Mouse (Mus musculus): ENCODE measurements around the gene Gm3115. TPM values are rescaled to one million over a fixed set of nuclear protein-coding genes. Genes with fewer than 3 reads are reported as not detected.

Gm3115 gene
- polyA plus RNA-seq (2012; rRNA removed): not detected in 2 replicates

DNA sequence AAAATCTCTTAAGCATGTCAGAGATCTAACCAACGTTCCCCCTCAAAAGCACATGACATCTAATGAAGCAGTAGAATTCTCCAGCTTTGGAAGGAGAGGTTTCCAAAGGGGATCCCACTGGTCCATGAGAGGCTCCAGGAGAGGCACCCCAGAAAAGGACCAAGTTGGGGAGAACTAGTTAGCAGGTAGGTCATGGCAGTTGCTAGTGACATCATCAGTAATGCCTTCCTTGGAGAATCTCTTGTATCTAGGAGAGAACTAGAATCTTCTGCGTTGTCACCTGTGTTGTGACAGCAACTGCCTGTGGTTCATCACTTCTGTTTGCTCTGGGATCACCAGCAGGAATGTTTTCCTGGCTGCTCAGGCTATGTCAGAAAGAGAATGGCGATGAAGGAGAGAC is at the start of gene Gm3115:
Gene Gm3115 (plus strand): TSS at position 301 of the 400 bp plus-strand sequence.

DNA sequence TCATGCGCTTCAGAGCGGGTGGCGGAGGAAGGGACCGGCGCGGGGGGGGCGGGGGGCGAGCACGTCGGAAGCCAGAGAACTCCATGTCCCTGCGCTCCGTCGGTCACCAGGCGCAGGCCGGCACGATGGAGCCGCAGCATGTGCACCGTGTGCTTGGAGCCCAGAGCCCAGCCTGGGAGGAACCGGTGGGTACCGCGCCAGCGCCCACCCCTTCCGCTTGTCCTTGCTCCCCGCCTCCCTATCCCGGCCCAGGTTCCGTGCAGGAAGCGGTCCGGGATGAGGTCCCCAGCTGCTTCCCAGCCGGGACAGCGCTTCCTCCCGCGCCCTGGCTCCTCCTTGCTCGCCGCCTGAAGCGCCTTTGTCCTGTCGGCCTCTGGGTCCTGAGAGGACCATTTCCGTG is 26.5 kb downstream of the Gm3115 start, which contains the start of gene Gm8108:
Gene Gm8108 (plus strand): TSS at position 101 of the 400 bp plus-strand sequence.

Other genes starting within 250 kb of the Gm3115 start
- gene Gm3033, start 237.9 kb upstream of the Gm3115 start, polyA plus RNA-seq (2012; rRNA removed): not detected in 2 replicates
- not detected in 2 replicates for gene Gm2916, start 199.9 kb upstream of the Gm3115 start, polyA plus RNA-seq (2012; rRNA removed)
- not detected in 2 replicates for gene Gm3029, start 152.4 kb upstream of the Gm3115 start, polyA plus RNA-seq (2012; rRNA removed)
- 0.21 TPM in 1 of 2 replicates, not detected in the other for gene Gm3095, start 120.6 kb upstream of the Gm3115 start, polyA plus RNA-seq (2012; rRNA removed)
- gene Gm3099, start 85.7 kb upstream of the Gm3115 start, polyA plus RNA-seq (2012; rRNA removed): not detected in 2 replicates
- gene Gm5796, start 60.2 kb upstream of the Gm3115 start, polyA plus RNA-seq (2012; rRNA removed): 0.12 TPM in 1 of 2 replicates, not detected in the other
- gene Gm8108, start 26.4 kb downstream of the Gm3115 start, polyA plus RNA-seq (2012; rRNA removed): not detected in 2 replicates
- gene Gm3127, start 80.9 kb downstream of the Gm3115 start, polyA plus RNA-seq (2012; rRNA removed): not detected in 2 replicates
- gene Gm2974, start 98.5 kb downstream of the Gm3115 start, polyA plus RNA-seq (2012; rRNA removed): not detected in 2 replicates
- gene Gm3138, start 165.5 kb downstream of the Gm3115 start, polyA plus RNA-seq (2012; rRNA removed): not detected in 2 replicates
- not detected in 2 replicates for gene Gm3149, start 233.2 kb downstream of the Gm3115 start, polyA plus RNA-seq (2012; rRNA removed)

Measured in ovary, adult 2 months (tissue).